ENCODE assay signal across 17 mouse cellular contexts in the genomic region with DNA sequence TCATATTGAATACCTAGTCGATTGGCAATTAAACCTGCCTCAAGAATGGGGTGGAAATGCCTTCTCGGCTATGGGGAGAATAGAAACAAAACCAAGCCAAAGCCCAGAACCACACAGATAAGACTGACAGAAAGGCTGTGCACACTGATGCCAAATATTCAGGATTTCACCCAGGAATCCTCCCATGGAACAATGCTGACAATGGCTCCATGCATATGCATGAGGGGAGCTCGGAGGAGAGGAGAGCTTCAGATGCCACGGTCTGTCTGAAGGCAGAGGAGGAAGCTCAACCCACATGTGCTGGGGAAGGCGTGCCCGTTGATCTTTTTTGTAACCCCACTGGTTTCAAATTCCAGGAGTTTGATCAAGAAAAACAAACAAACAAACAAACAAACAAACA. TPM values are rescaled to one million over a fixed set of nuclear protein-coding genes. Genes with fewer than 3 reads are reported as not detected.
DNase-seq lines count a peak whose midpoint lies in the region; ATAC-seq lines count a peak whose summit lies in the region.
"Had no signal": no experiment of that assay in that cellular context is flagged by ENCODE, and none has a peak within 500 bp of the region (broad histone marks: within the 10 kb centered on the region; RNA-seq: fewer than 3 reads in every experiment).

No protein-coding gene starts in this region.

- no peak overlapping the region for H3K4me3 ChIP-seq in forebrain, embryonic 14.5 days (ENCODE audit: low read depth, low read length)
- H3K4me3 ChIP-seq in hindbrain, embryonic 16.5 days (ENCODE audit: low read length) = no peak overlapping the region
- H3K4me3 ChIP-seq: intestine, embryonic 15.5 days; liver, embryonic 12.5 days; stomach, embryonic 15.5 days had no signal

- H3K27ac ChIP-seq in forebrain, embryonic 14.5 days (ENCODE audit: low read depth, low read length) = no peak overlapping the region; the same call in 1 of the 2 replicates
- peak overlapping the region; percentile 40 for H3K27ac ChIP-seq in hindbrain, embryonic 16.5 days (ENCODE audit: low read depth, low read length)
- H3K27ac ChIP-seq: intestine, embryonic 15.5 days; kidney, postnatal 0 days; liver, embryonic 12.5 days; stomach, embryonic 15.5 days had no signal

- H3K4me1 ChIP-seq in forebrain, embryonic 14.5 days (ENCODE audit: control insufficient read depth, insufficient read depth, low read length) = peaks cover 23% of the 10 kb centered on the region
- peaks cover 10% of the 10 kb centered on the region for H3K4me1 ChIP-seq in hindbrain, embryonic 16.5 days (ENCODE audit: control insufficient read depth, insufficient read depth, low read depth, low read length)
- H3K4me1 ChIP-seq: intestine, embryonic 15.5 days; liver, embryonic 12.5 days; stomach, embryonic 15.5 days had no signal

- no peaks in the 10 kb centered on the region for H3K27me3 ChIP-seq in forebrain, embryonic 14.5 days (replicated peaks; ENCODE audit: control insufficient read depth, insufficient read depth, low read length)
- H3K27me3 ChIP-seq in hindbrain, embryonic 16.5 days (replicated peaks; ENCODE audit: control insufficient read depth, insufficient read depth, low read length) = no peaks in the 10 kb centered on the region
- H3K27me3 ChIP-seq: intestine, embryonic 15.5 days had no signal

- H3K9me3 ChIP-seq in forebrain, embryonic 14.5 days (replicated peaks; ENCODE audit: control insufficient read depth, low read length) = no peaks in the 10 kb centered on the region
- H3K9me3 ChIP-seq in hindbrain, embryonic 16.5 days (ENCODE audit: control insufficient read depth, low read length) = no peaks in the 10 kb centered on the region
- H3K9me3 ChIP-seq: intestine, embryonic 15.5 days; liver, embryonic 12.5 days; stomach, embryonic 15.5 days had no signal

- peak overlapping the region; percentile 26; the same call in 1 of the 2 replicates for H3K4me2 ChIP-seq in forebrain, embryonic 14.5 days (ENCODE audit: low read length)
- H3K4me2 ChIP-seq in hindbrain, embryonic 16.5 days (ENCODE audit: low read length) = peak overlapping the region; percentile 33; the same call in 1 of the 2 replicates
- H3K4me2 ChIP-seq: intestine, embryonic 15.5 days; liver, embryonic 12.5 days; stomach, embryonic 15.5 days had no signal

- H3K36me3 ChIP-seq in forebrain, embryonic 14.5 days (ENCODE audit: control insufficient read depth, insufficient read depth, low read length) = no peaks in the 10 kb centered on the region
- no peaks in the 10 kb centered on the region for H3K36me3 ChIP-seq in hindbrain, embryonic 16.5 days (ENCODE audit: control insufficient read depth, insufficient read depth, low read length)
- H3K36me3 ChIP-seq: intestine, embryonic 15.5 days; liver, embryonic 12.5 days; stomach, embryonic 15.5 days had no signal

- peak; percentile 89 for ATAC-seq in forebrain, embryonic 14.5 days
- peak; percentile 81 for ATAC-seq in hindbrain, embryonic 16.5 days
- no peak for ATAC-seq in inflammation-experienced regulatory T-cells, adult 6 months
- ATAC-seq: CD4-positive, CD25-positive, alpha-beta regulatory T cell, adult 4 months; intestine, embryonic 15.5 days; liver, embryonic 12.5 days had no signal

- no peak overlapping the region for H3K9ac ChIP-seq in forebrain, embryonic 14.5 days (ENCODE audit: low read length)
- H3K9ac ChIP-seq in hindbrain, embryonic 16.5 days (ENCODE audit: low read depth, low read length) = no peak overlapping the region
- H3K9ac ChIP-seq: intestine, embryonic 15.5 days; liver, embryonic 12.5 days; stomach, embryonic 15.5 days had no signal

- DNase-seq in ZHBTc4 (ENCODE audit: low read depth, low spot score) = peak; percentile 49
- DNase-seq in forebrain, embryonic 14.5 days (ENCODE audit: low spot score) = peak; percentile 85
- DNase-seq in neural tube, embryonic 10.5 days (ENCODE audit: extremely low spot score, low spot score) = peak; percentile 20
- DNase-seq in right cerebral cortex, postnatal 4 days = no peak
- DNase-seq in frontal cortex, postnatal 25 days (ENCODE audit: low spot score in 2 of 2) = no peak
- DNase-seq: heart, adult 11 months; layer of hippocampus, adult 9-11 months; lung, postnatal 14 days had no signal

- WGBS in forebrain, embryonic 14.5 days = 10% methylated on average over 6 of the region's 6 CpGs
- 16% methylated on average over 6 of the region's 6 CpGs for WGBS in hindbrain, embryonic 16.5 days

RNA-seq across cellular contexts. Expression of a gene that starts 7.4 kb away (rescaled TPM):
- not detected in 2 replicates for polyA plus RNA-seq in forebrain, embryonic 14.5 days (2014; fragmentation: Nextera tagmentation; extraction: Ambion mirVana)
- polyA plus RNA-seq in hindbrain, embryonic 16.5 days (2015; fragmentation: Nextera tagmentation; extraction: Ambion mirVana) = not detected in 2 replicates
- not detected for polyA plus RNA-seq in inflammation-experienced regulatory T-cells, adult 6 months (2017; shearing (Covaris generic))
- polyA plus RNA-seq: CD4-positive, CD25-positive, alpha-beta regulatory T cell, adult 4 months; heart, postnatal 0 days; intestine, embryonic 15.5 days; kidney, postnatal 0 days; liver, embryonic 12.5 days; small intestine, adult 2 months; stomach, embryonic 15.5 days had no signal

RNA-seq across cellular contexts. Expression of a gene that starts 30.9 kb away (rescaled TPM):
- polyA plus RNA-seq in forebrain, embryonic 14.5 days (2014; fragmentation: Nextera tagmentation; extraction: Ambion mirVana) = 2.2 and 2.9 TPM in 2 replicates
- polyA plus RNA-seq in hindbrain, embryonic 16.5 days (2015; fragmentation: Nextera tagmentation; extraction: Ambion mirVana) = 1.8 and 2.3 TPM in 2 replicates
- not detected for polyA plus RNA-seq in inflammation-experienced regulatory T-cells, adult 6 months (2017; shearing (Covaris generic))
- polyA plus RNA-seq: CD4-positive, CD25-positive, alpha-beta regulatory T cell, adult 4 months; heart, postnatal 0 days; liver, embryonic 12.5 days; small intestine, adult 2 months had no signal

RNA-seq across cellular contexts. Expression of a gene that starts 30.9 kb away (rescaled TPM):
- 15.5 and 18.7 TPM in 2 replicates for polyA plus RNA-seq in forebrain, embryonic 14.5 days (2014; fragmentation: Nextera tagmentation; extraction: Ambion mirVana)
- polyA plus RNA-seq in hindbrain, embryonic 16.5 days (2015; fragmentation: Nextera tagmentation; extraction: Ambion mirVana) = 11.4 and 14.0 TPM in 2 replicates
- not detected for polyA plus RNA-seq in inflammation-experienced regulatory T-cells, adult 6 months (2017; shearing (Covaris generic))
- polyA plus RNA-seq: CD4-positive, CD25-positive, alpha-beta regulatory T cell, adult 4 months; heart, postnatal 0 days; liver, embryonic 12.5 days had no signal

Comparison
In these comparisons a context has a peak if more than half of its experiments do, and no peak if none do; other contexts are left out.
1. DNase-seq: peak in ZHBTc4 (single experiment), forebrain, embryonic 14.5 days (single experiment) and neural tube, embryonic 10.5 days (single experiment); none in right cerebral cortex, postnatal 4 days (single experiment) and frontal cortex, postnatal 25 days (0 of 2).
2. RNA of a gene that starts 30.9 kb away (polyA plus RNA-seq): 15.5 to 18.7 TPM in forebrain, embryonic 14.5 days and 11.4 to 14.0 TPM in hindbrain, embryonic 16.5 days; not detected in inflammation-experienced regulatory T-cells, adult 6 months; every median in the first group is over 10 times any median in the second.